Mouse (Mus musculus): ENCODE results near the gene Hoxa10.

Gene Hoxa10

GRCm38 (mm10) chr6:52190906-52191810 is 49.5 kb downstream of the Hoxa10 start, which contains the start of gene Hoxa4:
TSS of gene Hoxa4 (minus strand) at chr6:52191753.
- in situ Hi-C loops (cut with MboI), result no loop called here

GRCm38 (mm10) chr6:52190410-52190809 is 50.2 kb downstream of the Hoxa10 start:
- in situ Hi-C loops (cut with MboI), result no loop called here

GRCm38 (mm10) chr6:52189909-52190308 is 50.7 kb downstream of the Hoxa10 start:
- in situ Hi-C loops (cut with MboI), result no loop called here

- in situ Hi-C loops (cut with MboI), result no loop called here
Observed at GRCm38 (mm10) chr6:52189172-52189591, 51.5 kb downstream of the Hoxa10 start.

- in situ Hi-C loops (cut with MboI), result no loop called here
Observed at GRCm38 (mm10) chr6:52186500-52186899, 54.2 kb downstream of the Hoxa10 start.

- in situ Hi-C loops (cut with MboI), result no loop called here
Observed at GRCm38 (mm10) chr6:52185834-52186233, 54.8 kb downstream of the Hoxa10 start.

GRCm38 (mm10) chr6:52185222-52185621 is 55.4 kb downstream of the Hoxa10 start:
- in situ Hi-C loops (cut with MboI), result no loop called here

GRCm38 (mm10) chr6:52184668-52185067 is 56.0 kb downstream of the Hoxa10 start:
- in situ Hi-C loops (cut with MboI), result no loop called here

- in situ Hi-C loops (cut with MboI), result no loop called here
Observed at GRCm38 (mm10) chr6:52183311-52184080, 57.2 kb downstream of the Hoxa10 start.

GRCm38 (mm10) chr6:52182793-52183192 is 57.9 kb downstream of the Hoxa10 start:
- in situ Hi-C loops (cut with MboI), result no loop called here

- in situ Hi-C loops (cut with MboI), result no loop called here
Observed at GRCm38 (mm10) chr6:52182030-52182429, 58.6 kb downstream of the Hoxa10 start.
